Mouse (Mus musculus): ENCODE measurements at regions not wholly inside any gene's neighbourhood (a gene's known extent, or its start where the extent isn't known, plus 50 kb on each side); places are given as distances from the start of the nearest gene placed in this dataset.
"Not testable (repeated sequence)": the region's sequence is repeated elsewhere in the genome, so short reads cannot be mapped to it uniquely, and the experiment has no call there.

DNA sequence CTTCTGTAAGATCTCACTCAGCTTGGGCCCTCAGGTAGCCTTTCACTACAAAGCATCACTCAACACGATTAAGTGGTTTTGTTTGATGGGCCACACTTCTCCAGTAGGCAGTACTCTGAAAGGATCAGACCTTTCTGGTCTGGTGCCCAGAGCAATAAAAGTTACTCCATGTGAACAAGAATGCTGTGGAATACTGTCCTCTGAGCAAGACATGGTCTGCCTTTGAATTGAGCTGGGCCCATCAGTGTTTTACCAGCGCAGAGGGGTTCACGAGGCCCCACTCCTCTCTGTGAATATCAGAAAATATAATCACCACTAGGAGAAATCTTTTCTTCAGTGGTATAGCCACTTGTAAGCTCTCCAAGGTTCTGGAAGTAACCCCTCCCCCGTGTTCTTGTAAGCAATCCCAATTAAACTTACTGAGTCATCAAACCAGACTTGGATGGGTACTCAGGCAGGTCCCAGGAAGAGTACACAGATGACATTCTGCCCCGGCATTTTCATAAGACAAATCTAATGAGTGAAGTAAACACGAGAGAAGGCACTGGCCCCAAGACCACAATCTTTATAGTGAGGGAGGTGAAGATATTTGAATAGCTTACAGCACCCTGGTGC is 292.0 kb downstream of the Gadd45g start:
- no peak overlapping the region for H3K4me2 ChIP-seq
- no peaks in the 10 kb centered on the region for H3K4me1 ChIP-seq (replicated peaks)
- WGBS, result 74% methylated on average over 6 of the region's 6 CpGs
- no peaks in the 10 kb centered on the region for H3K36me3 ChIP-seq
- no peak overlapping the region for H3K27ac ChIP-seq
- no peaks in the 10 kb centered on the region for H3K9me3 ChIP-seq (replicated peaks)
- H3K9ac ChIP-seq, result no peak overlapping the region
- no peaks in the 10 kb centered on the region for H3K27me3 ChIP-seq
- no peak for ATAC-seq (replicated peaks; ENCODE audit: insufficient number of reproducible peaks, insufficient read depth, low FRiP score, low read depth)
- no peak overlapping the region for H3K4me3 ChIP-seq

DNA sequence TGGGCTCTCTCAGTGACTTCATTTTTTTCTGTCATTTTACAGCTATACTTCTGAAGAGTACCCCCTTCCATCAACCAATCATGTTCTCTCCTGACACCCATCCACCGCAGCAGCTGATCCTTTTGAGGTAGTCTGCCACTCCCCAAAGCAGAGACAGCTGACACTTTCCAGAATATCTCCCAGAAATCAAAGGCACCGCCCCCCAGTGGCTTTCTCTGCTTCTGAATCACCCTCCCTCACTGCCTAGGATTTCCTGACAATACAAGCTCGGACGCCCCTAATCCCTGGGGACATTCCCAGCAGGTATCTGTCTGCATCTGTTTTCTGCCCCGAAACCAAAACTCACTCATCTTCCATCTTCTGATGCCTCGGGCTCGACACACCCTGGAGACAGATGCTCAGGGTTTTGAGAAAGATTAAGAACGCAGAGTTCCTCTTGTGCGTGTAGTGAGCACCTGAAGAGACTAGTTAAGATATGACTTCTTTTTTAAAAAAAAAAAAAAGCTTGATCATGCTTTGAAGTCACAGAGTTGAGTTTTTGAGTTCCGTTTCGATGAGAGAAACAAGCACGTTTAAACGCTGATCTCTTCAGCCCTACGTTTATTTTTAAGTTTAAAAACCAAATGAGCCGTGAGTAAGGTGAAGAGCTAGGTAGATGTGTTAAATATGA is 292.8 kb downstream of the Gadd45g start:
- ATAC-seq (replicated peaks; ENCODE audit: insufficient number of reproducible peaks, insufficient read depth, low FRiP score, low read depth), result no peak

DNA sequence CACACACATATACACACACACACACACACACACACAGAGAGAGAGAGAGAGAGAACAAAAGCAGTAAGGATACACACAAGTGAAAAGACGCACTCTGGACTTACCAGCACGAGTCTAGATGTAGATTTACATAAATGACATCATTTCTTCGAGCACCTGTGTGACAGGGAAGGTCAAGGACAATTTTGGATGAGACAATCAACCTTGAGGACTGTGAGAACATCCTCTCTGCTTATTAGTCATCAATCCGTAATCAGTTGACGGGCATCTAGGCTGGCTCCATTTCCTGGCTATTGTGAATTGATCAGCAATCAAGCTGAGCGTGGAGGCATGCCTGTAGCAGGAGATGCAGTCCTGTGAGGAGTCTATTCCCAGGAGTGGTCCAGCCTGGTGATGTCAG is 293.7 kb downstream of the Gadd45g start:
- no peak for ATAC-seq (replicated peaks; ENCODE audit: insufficient number of reproducible peaks, insufficient read depth, low FRiP score, low read depth)
- Histone ChIP-seq H3K4me3 (no peak overlapping the region), H3K9ac (no peak overlapping the region), H3K36me3 (no peaks in the 10 kb centered on the region), H3K9me3 (replicated peaks) (peaks cover 2% of the 10 kb centered on the region; the same call in 1 of the 2 replicates), H3K27ac (no peak overlapping the region), H3K27me3 (no peaks in the 10 kb centered on the region), H3K4me1 (replicated peaks) (no peaks in the 10 kb centered on the region), H3K4me2 (no peak overlapping the region)
- WGBS, result 75% methylated on average over 6 of the region's 6 CpGs

More for the DNA sequence above, 292.8 kb downstream of the Gadd45g start:
- Histone ChIP-seq H3K4me2 (no peak overlapping the region), H3K9me3 (replicated peaks) (no peaks in the 10 kb centered on the region), H3K4me3 (no peak overlapping the region), H3K4me1 (replicated peaks) (no peaks in the 10 kb centered on the region), H3K36me3 (no peaks in the 10 kb centered on the region), H3K9ac (no peak overlapping the region), H3K27me3 (no peaks in the 10 kb centered on the region), H3K27ac (no peak overlapping the region)
- 36% methylated on average over 15 of the region's 15 CpGs for WGBS

DNA sequence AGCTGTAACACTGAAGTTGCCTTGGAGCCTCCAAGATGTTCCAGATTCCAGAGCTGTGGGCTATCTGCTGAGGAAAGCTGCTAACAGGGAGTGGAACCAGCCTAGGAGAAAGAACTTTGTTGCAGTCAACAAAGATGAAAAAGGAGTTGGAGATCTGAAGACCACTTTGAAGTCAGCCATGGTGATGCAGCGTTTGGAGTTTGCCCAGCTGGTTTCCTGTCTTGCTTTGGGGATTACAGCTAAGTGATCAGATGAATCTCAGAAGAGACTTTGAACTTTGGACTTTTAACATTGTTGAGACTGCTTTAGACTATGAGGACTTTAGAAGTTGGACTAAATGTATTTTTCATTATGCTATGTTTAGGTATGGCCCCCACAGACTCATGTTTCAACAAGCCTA is 297.6 kb downstream of the Gadd45g start:
- not testable (repeated sequence) for H3K4me3 ChIP-seq; H3K27ac ChIP-seq; H3K9me3 ChIP-seq (replicated peaks); ATAC-seq (replicated peaks; ENCODE audit: insufficient number of reproducible peaks, insufficient read depth, low FRiP score, low read depth); H3K9ac ChIP-seq; H3K36me3 ChIP-seq; H3K4me1 ChIP-seq (replicated peaks); H3K4me2 ChIP-seq; H3K27me3 ChIP-seq
- 52% methylated on average over 1 of the region's 1 CpGs for WGBS

DNA sequence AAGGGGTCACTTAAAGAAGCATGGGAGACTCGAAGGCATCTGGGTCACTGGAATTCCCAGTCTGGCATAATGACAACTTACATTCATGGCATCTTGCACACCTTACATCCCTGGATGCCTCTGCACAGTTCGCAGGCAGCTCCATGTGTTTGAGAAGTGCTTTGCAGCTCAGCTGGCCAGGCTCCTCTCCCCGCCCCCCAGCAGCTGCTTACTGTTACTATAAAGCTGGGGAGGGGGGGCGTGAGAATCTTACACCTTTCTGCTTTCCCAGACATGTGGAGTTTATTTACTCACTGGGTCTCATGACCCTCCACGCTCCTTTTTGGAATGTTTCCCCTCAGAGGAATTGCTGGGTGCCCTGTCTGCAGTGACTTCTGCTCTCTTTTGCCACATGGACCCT is 299.4 kb downstream of the Gadd45g start:
- H3K27ac ChIP-seq, result no peak overlapping the region
- H3K27me3 ChIP-seq, result no peaks in the 10 kb centered on the region
- H3K4me3 ChIP-seq, result no peak overlapping the region
- ATAC-seq (replicated peaks; ENCODE audit: insufficient number of reproducible peaks, insufficient read depth, low FRiP score, low read depth), result no peak
- 67% methylated on average over 5 of the region's 5 CpGs for WGBS
- no peaks in the 10 kb centered on the region for H3K4me1 ChIP-seq (replicated peaks)
- H3K9me3 ChIP-seq (replicated peaks), result peaks cover 7% of the 10 kb centered on the region; the same call in 1 of the 2 replicates
- no peak overlapping the region for H3K9ac ChIP-seq
- H3K4me2 ChIP-seq, result no peak overlapping the region
- H3K36me3 ChIP-seq, result no peaks in the 10 kb centered on the region

DNA sequence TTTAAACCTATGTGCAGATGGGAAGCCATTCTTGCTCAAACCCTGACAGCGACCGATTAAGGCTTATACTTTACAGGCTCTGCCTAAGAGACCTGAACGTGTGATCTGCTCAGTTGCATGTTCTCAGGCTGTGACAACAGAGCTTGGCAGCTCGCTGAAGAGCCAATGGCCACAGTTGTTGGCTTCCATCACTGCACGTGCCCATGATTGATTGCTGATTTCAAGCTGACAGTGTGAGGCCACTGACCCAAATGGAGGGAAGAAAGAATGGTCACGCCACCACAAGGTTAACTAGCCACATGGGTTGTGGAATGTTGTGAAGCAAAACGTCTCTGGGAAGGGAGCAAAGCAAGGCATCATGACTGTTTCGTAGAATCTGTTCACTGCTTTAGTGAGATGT is 303.8 kb downstream of the Gadd45g start:
- 86% methylated on average over 8 of the region's 8 CpGs for WGBS
- no peak overlapping the region for H3K9ac ChIP-seq
- H3K27ac ChIP-seq, result no peak overlapping the region
- H3K4me2 ChIP-seq, result no peak overlapping the region
- peaks cover 15% of the 10 kb centered on the region for H3K4me1 ChIP-seq (replicated peaks)
- peaks cover 5% of the 10 kb centered on the region; the same call in 1 of the 2 replicates for H3K9me3 ChIP-seq (replicated peaks)
- no peak overlapping the region for H3K4me3 ChIP-seq
- no peaks in the 10 kb centered on the region for H3K27me3 ChIP-seq
- H3K36me3 ChIP-seq, result no peaks in the 10 kb centered on the region
- no peak for ATAC-seq (replicated peaks; ENCODE audit: insufficient number of reproducible peaks, insufficient read depth, low FRiP score, low read depth)

DNA sequence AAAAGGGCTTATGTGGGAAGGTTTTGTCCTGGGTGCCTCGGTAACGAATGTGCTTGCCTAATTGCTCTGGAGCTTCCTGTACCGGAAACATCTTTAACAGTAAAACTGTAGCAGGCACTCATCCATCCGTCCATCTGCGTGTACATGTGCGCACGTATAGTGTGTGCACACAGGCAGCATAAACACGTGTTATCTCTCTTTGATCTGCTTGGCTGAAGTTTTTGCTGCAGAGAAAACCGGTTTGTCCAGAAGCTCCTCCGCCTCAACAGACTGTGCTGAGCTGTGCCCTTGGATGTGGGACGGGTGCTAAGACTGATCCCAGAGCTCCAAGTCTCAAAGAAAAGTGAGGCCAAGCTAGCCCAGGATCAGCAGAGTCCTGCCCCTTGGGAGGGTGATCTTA is 305.3 kb downstream of the Gadd45g start:
- no peaks in the 10 kb centered on the region for H3K9me3 ChIP-seq (replicated peaks)
- ATAC-seq (replicated peaks; ENCODE audit: insufficient number of reproducible peaks, insufficient read depth, low FRiP score, low read depth), result no peak
- peaks cover 20% of the 10 kb centered on the region for H3K4me1 ChIP-seq (replicated peaks)
- H3K4me3 ChIP-seq, result no peak overlapping the region
- no peaks in the 10 kb centered on the region for H3K36me3 ChIP-seq
- H3K4me2 ChIP-seq, result no peak overlapping the region
- no peak overlapping the region for H3K27ac ChIP-seq
- no peaks in the 10 kb centered on the region for H3K27me3 ChIP-seq
- no peak overlapping the region for H3K9ac ChIP-seq
- 70% methylated on average over 11 of the region's 11 CpGs for WGBS

DNA sequence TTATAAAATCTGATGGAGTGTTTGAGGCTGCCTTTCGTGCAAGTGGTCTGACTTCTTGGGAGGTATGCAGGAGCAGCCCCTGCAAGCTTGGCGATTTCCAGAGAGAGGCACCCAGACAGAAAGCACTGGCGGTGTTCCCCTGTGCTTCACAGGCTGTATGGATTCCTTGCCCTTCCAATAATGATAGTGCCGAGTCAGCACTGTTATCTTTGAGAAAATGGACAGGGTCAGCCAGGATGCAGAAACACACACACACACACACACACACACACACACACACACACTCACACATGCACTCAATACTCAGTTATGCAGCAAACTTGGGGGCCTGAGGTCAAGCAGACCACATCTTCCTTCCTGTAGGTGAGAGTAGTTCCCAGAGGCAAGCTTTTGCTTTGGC is 305.7 kb downstream of the Gadd45g start:
- H3K9me3 ChIP-seq (replicated peaks), result no peaks in the 10 kb centered on the region
- peaks cover 20% of the 10 kb centered on the region for H3K4me1 ChIP-seq (replicated peaks)
- H3K36me3 ChIP-seq, result no peaks in the 10 kb centered on the region
- 39% methylated on average over 4 of the region's 4 CpGs for WGBS
- no peak overlapping the region for H3K4me3 ChIP-seq
- H3K9ac ChIP-seq, result no peak overlapping the region
- no peaks in the 10 kb centered on the region for H3K27me3 ChIP-seq
- no peak overlapping the region for H3K4me2 ChIP-seq
- ATAC-seq (replicated peaks; ENCODE audit: insufficient number of reproducible peaks, insufficient read depth, low FRiP score, low read depth), result no peak
- no peak overlapping the region for H3K27ac ChIP-seq

DNA sequence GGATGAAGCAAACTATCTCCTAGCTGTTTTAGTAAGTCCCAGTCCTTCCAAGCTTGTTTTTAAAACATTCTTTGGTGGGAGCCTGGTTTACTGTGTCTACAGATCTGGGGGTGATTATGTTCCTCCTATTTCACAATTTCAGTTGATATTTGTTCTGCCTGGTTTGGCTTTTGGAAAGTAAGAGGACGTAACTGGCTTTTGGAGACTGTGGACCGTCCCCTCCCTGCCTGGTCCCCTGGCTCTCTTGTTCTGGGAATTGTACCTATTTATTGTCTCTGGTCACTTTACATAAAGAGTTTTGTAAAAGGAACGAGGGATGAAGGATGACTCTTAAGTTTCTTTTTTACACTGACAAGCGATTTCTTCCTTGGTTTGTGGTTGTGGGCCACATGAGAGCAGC is 306.6 kb downstream of the Gadd45g start:
- WGBS, result 83% methylated on average over 4 of the region's 4 CpGs

DNA sequence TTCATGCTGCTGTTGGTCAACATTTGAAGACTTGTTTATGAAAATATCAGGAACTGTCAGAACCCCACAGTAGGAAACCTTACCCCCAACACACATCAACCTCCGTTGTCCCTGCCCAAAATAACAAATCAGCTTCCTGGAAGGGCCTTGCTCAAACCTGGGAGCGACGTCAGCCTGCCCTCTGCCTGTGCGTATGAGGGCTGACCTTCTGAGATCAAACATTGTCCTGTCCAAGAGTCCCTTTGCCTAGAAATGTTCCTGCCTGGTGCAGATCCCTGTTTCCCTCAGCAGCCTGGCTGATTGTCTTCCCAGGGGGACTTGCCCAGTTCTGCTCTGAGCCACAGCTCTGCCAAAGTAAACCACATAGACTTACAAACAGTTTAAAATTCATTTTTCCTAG is 307.1 kb downstream of the Gadd45g start:
- Histone ChIP-seq H3K9me3 (replicated peaks) (no peaks in the 10 kb centered on the region), H3K36me3 (no peaks in the 10 kb centered on the region), H3K9ac (no peak overlapping the region), H3K4me3 (no peak overlapping the region), H3K27me3 (no peaks in the 10 kb centered on the region), H3K27ac (no peak overlapping the region), H3K4me1 (replicated peaks) (peaks cover 20% of the 10 kb centered on the region), H3K4me2 (no peak overlapping the region)
- WGBS, result 35% methylated on average over 4 of the region's 4 CpGs
- no peak for ATAC-seq (replicated peaks; ENCODE audit: insufficient number of reproducible peaks, insufficient read depth, low FRiP score, low read depth)

More for the DNA sequence above, 306.6 kb downstream of the Gadd45g start:
- Histone ChIP-seq H3K9me3 (replicated peaks) (no peaks in the 10 kb centered on the region), H3K4me2 (no peak overlapping the region), H3K27ac (no peak overlapping the region), H3K36me3 (no peaks in the 10 kb centered on the region), H3K4me3 (no peak overlapping the region), H3K9ac (no peak overlapping the region), H3K4me1 (replicated peaks) (peaks cover 20% of the 10 kb centered on the region), H3K27me3 (no peaks in the 10 kb centered on the region)
- ATAC-seq (replicated peaks; ENCODE audit: insufficient number of reproducible peaks, insufficient read depth, low FRiP score, low read depth), result no peak

DNA sequence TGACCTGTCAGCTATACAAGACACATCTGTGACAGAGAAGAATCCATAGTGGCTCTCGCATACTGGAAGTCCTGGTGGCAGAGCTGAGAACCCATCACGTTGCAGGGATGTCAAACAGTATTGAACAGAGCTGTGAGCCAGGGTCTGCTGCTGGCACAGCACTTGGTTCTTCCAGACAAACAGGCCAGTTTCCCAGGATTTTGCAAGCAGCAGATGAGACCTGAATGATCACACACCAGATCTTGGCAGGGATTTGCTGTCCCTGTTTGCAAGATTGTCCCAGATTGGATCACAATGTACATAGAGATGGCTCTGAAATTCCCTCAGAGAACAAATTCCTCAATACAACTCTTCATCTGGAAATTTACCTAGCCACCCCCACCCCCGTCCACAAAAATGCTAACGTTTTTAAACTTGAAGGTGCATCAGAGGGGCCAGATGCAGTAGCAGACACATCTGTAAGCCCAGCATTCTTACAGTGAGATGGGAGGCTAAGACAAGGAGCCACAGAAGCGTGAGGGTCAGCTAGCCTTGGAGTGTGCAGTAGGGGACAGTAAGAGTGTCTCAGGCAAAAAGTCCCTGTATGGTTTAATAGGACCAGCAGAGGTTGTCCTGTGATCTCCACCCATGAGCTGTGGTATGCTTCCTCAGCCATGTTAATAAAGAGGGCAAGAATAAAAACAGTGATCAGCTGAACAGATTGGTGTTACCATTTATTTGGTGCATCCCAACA is 307.8 kb downstream of the Gadd45g start:
- H3K27ac ChIP-seq, result no peak overlapping the region
- H3K9me3 ChIP-seq (replicated peaks), result no peaks in the 10 kb centered on the region
- no peak overlapping the region for H3K4me2 ChIP-seq
- no peaks in the 10 kb centered on the region for H3K36me3 ChIP-seq
- H3K4me3 ChIP-seq, result no peak overlapping the region
- no peak overlapping the region for H3K9ac ChIP-seq
- 68% methylated on average over 5 of the region's 5 CpGs for WGBS
- no peak for ATAC-seq (replicated peaks; ENCODE audit: insufficient number of reproducible peaks, insufficient read depth, low FRiP score, low read depth)
- H3K27me3 ChIP-seq, result no peaks in the 10 kb centered on the region
- H3K4me1 ChIP-seq (replicated peaks), result peaks cover 20% of the 10 kb centered on the region
